Mouse (Mus musculus) hindbrain, embryonic 11.5 days (tissue): ENCODE results near the gene Fars2. TPM values are rescaled to one million over a fixed set of nuclear protein-coding genes. Genes with fewer than 3 reads are reported as not detected.
A peak's percentile ranks its signal among the peaks of the same experiment; 100 is the strongest.

Source experiments
- ATAC-seq: fragments of 200-750 bp; cut with Nextera tagmentation; 2 replicates; pipeline ENCODE4 v1.8.0; 2017; ENCODE audit warnings: mild to moderate bottlenecking, moderate TSS enrichment, moderate library complexity; ENCODE audit not compliant: low FRiP score
- DNase-seq: peaks from one replicate; pipeline ENCODE4 v3.0.0-alpha.2; 2015; ENCODE audit warnings: low spot score
- H3K27ac ChIP-seq: fragments of 300-500 bp; sonication (generic); 2 replicates; pipeline ENCODE4 v1.5.1; 2014; ENCODE audit warnings: mild to moderate bottlenecking, low read depth, low read length
- H3K27me3 ChIP-seq: fragments of 300-500 bp; sonication (generic); 2 replicates; pipeline ENCODE4 v1.6.1; 2014; ENCODE audit warnings: mild to moderate bottlenecking, low read length, moderate library complexity, mixed read lengths; ENCODE audit not compliant: control insufficient read depth, insufficient read depth
- H3K36me3 ChIP-seq: fragments of 300-500 bp; sonication (generic); 2 replicates; pipeline ENCODE4 v1.6.1; 2014; ENCODE audit warnings: mild to moderate bottlenecking, low read length, moderate library complexity, mixed read lengths; ENCODE audit not compliant: control insufficient read depth, insufficient read depth
- H3K4me1 ChIP-seq: fragments of 300-500 bp; sonication (generic); replicated peaks from 2 replicates; pipeline ENCODE4 v1.6.1; 2014; ENCODE audit warnings: low read length, mixed read lengths; ENCODE audit not compliant: control insufficient read depth, insufficient read depth
- H3K4me2 ChIP-seq: fragments of 300-500 bp; sonication (generic); replicated peaks from 2 replicates; pipeline ENCODE4 v1.6.1; 2014; ENCODE audit warnings: mild to moderate bottlenecking, low read depth, low read length
- H3K4me3 ChIP-seq: fragments of 300-500 bp; sonication (generic); 2 replicates; pipeline ENCODE4 v1.5.1; 2014; ENCODE audit warnings: low read depth, low read length
- H3K9ac ChIP-seq: fragments of 300-500 bp; sonication (generic); 2 replicates; pipeline ENCODE4 v1.6.1; 2014; ENCODE audit warnings: low read depth, low read length
- H3K9me3 ChIP-seq: fragments of 300-500 bp; sonication (generic); 2 replicates; pipeline ENCODE4 v1.6.1; 2016; ENCODE audit warnings: low read length; ENCODE audit not compliant: control insufficient read depth
- WGBS: fragments of 180-500 bp; shearing (Covaris S2); extraction: QIAGEN DNeasy Blood & Tissue Kit; methylation state at CpG from one replicate; pipeline ENCODE4 v1.1.7; 2014; 5-methylcytosine and 5-hydroxymethylcytosine counted together
- polyA plus RNA-seq: library from polyadenylated mRNA; unstranded; fragments of >200 nt; fragmentation: Nextera tagmentation; extraction: Ambion mirVana; gene quantifications from 2 replicates; pipeline ENCODE4 v1.2.1, GENCODE M21; 2014

Fars2 gene
- polyA plus RNA-seq, 1 experiment from 2014 or later, result 31.1 TPM

DNA sequence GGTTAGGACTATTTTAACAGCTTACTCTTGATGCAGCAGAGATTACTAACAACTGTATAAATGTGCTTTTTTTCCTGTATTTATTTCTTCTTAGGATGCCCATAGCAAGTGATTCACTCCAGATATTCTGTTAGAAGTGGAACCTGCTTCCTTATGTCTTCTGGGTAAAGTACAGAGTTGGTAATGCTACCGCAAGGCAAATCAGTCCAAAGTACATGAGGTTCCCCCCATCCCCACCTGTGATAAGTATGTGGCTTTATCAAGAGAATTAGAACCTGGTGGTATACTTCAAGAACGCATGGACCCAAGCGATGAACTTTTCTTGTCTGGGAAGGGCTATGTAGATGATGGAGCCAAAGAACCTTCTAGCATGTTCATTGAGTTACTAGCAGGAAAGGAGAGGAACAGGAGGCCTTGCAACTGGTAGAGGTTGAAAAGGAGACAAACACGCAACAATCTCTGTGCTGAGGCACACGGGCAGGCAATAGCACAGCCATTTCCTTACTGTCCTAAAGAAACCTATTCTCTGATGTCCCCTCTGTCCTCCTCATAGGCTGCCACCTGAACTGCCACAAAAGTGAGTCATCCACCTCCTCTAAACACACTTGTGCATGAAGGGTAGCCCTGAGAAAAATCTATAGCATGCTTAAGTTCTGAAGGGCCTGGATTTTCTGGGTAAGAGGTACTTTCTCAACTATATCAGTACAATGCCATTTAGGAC lies 603.2 kb downstream of the Fars2 start:
- 0 out of 2 replicates have a peak, but pooled peaks cover 4% of the 10 kb centered on the region for H3K4me1 ChIP-seq
- no peak overlapping the region for H3K27ac ChIP-seq
- ATAC-seq, result no peak
- H3K27me3 ChIP-seq, result peaks cover 39% of the 10 kb centered on the region
- 91% methylated on average over 5 of the region's 5 CpGs for WGBS
- H3K9ac ChIP-seq, result no peak overlapping the region
- no peak overlapping the region for H3K4me3 ChIP-seq
- H3K9me3 ChIP-seq, result no peaks in the 10 kb centered on the region
- H3K36me3 ChIP-seq, result no peaks in the 10 kb centered on the region
- no peak for DNase-seq
- H3K4me2 ChIP-seq, result no peak overlapping the region

- Histone ChIP-seq H3K4me3 (no peak overlapping the region), H3K36me3 (no peaks in the 10 kb centered on the region)
Measured at GRCm38 (mm10) chr13:36722309-36722708, 605.1 kb downstream of the Fars2 start.

GRCm38 (mm10) chr13:36723726-36724300 lies 606.6 kb downstream of the Fars2 start:
- ATAC-seq, result 0 out of 2 replicates have a peak, but pooled peaks have one; percentile 10
- Histone ChIP-seq H3K9me3 (no peaks in the 10 kb centered on the region), H3K4me1 (0 out of 2 replicates have a peak, but pooled peaks cover 8% of the 10 kb centered on the region), H3K36me3 (no peaks in the 10 kb centered on the region), H3K27ac (peak overlapping the region; percentile 81), H3K27me3 (peaks cover 61% of the 10 kb centered on the region), H3K4me2 (0 out of 2 replicates have a peak overlapping the region, but pooled peaks have one; percentile 11), H3K9ac (no peak overlapping the region), H3K4me3 (no peak overlapping the region)
- 3% methylated on average over 15 of the region's 15 CpGs for WGBS
- peak; percentile 53 for DNase-seq

More at GRCm38 (mm10) chr13:36722309-36722708, 605.1 kb downstream of the Fars2 start:
- H3K27me3 ChIP-seq, result peaks cover 49% of the 10 kb centered on the region
- no peak overlapping the region for H3K9ac ChIP-seq
- no peak overlapping the region for H3K4me2 ChIP-seq
- DNase-seq (peak; percentile 10), ATAC-seq (no peak)
- H3K27ac ChIP-seq, result no peak overlapping the region
- no peaks in the 10 kb centered on the region for H3K9me3 ChIP-seq
- 0 out of 2 replicates have a peak, but pooled peaks cover 8% of the 10 kb centered on the region for H3K4me1 ChIP-seq

DNA sequence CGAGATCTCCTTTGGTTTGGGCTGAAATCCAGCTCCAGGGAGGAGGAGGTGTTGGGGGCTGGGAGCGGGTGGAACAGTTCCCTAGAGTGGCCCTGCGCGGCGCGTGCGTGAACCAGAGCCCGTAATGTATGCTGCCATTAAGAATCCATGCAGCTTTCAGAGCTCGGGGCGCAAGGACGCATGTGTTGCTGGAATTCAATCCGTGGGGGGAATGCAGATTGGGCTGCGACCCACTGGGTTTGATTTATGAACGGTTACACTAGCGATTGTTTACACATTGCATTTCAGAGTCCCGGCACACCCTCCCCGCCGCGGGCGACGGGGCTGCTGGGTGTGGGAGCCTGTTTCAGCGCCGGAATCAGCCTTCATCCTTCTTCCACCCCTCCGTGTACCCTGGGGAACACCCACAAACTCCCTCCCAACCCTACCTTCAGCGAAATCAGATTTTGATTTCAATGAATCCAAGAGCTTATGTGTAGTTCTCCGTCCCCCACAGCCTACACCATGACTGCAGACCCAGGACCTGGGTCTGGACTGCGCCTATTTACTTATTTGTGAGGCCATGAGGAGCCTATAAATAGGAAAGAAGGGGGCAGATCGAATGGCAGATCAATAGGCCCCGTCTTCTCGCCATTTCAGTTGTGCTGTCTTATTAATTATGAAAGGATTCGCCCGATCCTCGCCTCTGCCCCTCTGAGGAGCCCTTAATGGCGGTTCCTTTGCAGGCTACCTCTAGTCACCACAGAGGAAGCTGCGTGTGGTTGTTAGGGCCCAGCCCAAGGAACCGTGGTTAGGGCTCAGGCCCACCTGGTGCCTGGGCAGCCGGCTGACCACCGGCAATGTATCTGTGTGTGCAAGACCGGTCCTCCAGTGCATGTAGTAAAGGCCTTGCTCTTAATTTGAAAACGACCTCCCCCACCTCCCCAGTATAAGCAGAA lies 607.6 kb downstream of the Fars2 start:
- H3K9me3 ChIP-seq, result no peaks in the 10 kb centered on the region
- ATAC-seq (peak; percentile 76), DNase-seq (peak; percentile 81)
- H3K36me3 ChIP-seq, result no peaks in the 10 kb centered on the region
- H3K4me2 ChIP-seq, result peak overlapping the region; percentile 17
- H3K9ac ChIP-seq, result no peak overlapping the region
- 0 out of 2 replicates have a peak, but pooled peaks cover 8% of the 10 kb centered on the region for H3K4me1 ChIP-seq
- H3K4me3 ChIP-seq, result peak overlapping the region; percentile 19
- H3K27me3 ChIP-seq, result peaks cover 71% of the 10 kb centered on the region
- H3K27ac ChIP-seq, result peak overlapping the region; percentile 81
- WGBS, result under 1% methylated on average over 40 of the region's 40 CpGs

- no peak overlapping the region for H3K4me2 ChIP-seq
- ATAC-seq (no peak), DNase-seq (peak; percentile 56)
- no peak overlapping the region for H3K4me3 ChIP-seq
- H3K27me3 ChIP-seq, result peaks cover 79% of the 10 kb centered on the region
- H3K9ac ChIP-seq, result no peak overlapping the region
- no peaks in the 10 kb centered on the region for H3K9me3 ChIP-seq
- 2% methylated on average over 8 of the region's 8 CpGs for WGBS
- peak overlapping the region; percentile 91 for H3K27ac ChIP-seq
- no peaks in the 10 kb centered on the region for H3K36me3 ChIP-seq
- 0 out of 2 replicates have a peak, but pooled peaks cover 8% of the 10 kb centered on the region for H3K4me1 ChIP-seq
Measured at GRCm38 (mm10) chr13:36725881-36726280, 608.7 kb downstream of the Fars2 start.

GRCm38 (mm10) chr13:36726551-36726950 lies 609.3 kb downstream of the Fars2 start:
- ATAC-seq (no peak), DNase-seq (peak; percentile 73)
- under 1% methylated on average over 24 of the region's 24 CpGs for WGBS
- peaks cover 83% of the 10 kb centered on the region for H3K27me3 ChIP-seq
- H3K36me3 ChIP-seq, result no peaks in the 10 kb centered on the region
- peak overlapping the region; percentile 33 for H3K4me3 ChIP-seq
- H3K4me1 ChIP-seq, result 0 out of 2 replicates have a peak, but pooled peaks cover 8% of the 10 kb centered on the region
- peak overlapping the region; percentile 91 for H3K27ac ChIP-seq
- peak overlapping the region; percentile 58 for H3K9ac ChIP-seq
- H3K4me2 ChIP-seq, result peak overlapping the region; percentile 50
- no peaks in the 10 kb centered on the region for H3K9me3 ChIP-seq

DNA sequence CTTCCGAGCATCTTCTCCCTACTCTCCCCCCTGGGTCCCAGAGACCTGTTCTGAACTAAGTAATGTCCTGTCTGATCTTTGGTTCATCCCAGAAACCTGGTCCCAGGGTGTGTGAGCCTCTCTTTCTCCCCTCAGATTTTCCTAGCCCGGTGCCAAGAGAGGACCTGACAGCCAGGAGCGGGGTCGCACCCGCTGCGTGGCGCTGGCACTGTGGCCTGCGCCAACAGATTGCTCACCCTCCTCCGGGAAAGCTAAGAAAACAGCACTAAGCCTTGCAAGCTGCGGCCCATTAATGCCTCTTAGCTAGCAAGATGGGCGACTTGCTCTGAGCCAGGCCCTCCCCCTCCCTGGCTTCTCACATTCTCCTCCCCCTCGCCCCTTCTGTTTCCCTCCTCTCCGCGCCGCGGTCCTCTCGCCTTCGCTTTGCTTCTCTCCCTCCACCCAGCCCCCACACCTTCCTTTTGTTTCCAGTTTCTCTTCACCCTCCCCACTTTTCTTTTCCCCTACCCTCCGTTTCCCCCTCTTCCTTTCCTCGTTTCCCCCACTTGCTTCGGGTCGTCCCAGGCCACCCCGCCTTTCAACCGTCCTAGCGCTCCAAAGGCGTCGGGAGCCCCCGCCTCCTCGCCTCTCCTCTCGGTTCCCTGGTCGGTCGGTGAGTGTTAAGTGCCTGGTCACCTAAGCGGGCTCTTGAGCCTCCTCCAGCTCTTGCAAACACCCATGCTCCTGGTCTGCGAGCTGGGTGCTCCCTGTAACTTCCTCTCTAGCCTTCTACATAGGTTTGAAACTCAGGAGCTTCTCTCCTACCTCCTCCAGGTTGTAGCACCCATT lies 610.0 kb downstream of the Fars2 start:
- WGBS, result under 1% methylated on average over 34 of the region's 34 CpGs
- no peaks in the 10 kb centered on the region for H3K36me3 ChIP-seq

More for the DNA sequence above, 610.0 kb downstream of the Fars2 start:
- DNase-seq (no peak), ATAC-seq (peak; percentile 38)
- H3K4me1 ChIP-seq, result 0 out of 2 replicates have a peak, but pooled peaks cover 8% of the 10 kb centered on the region
- no peaks in the 10 kb centered on the region for H3K9me3 ChIP-seq
- peak overlapping the region; percentile 91 for H3K27ac ChIP-seq
- H3K4me2 ChIP-seq, result peak overlapping the region; percentile 50
- H3K4me3 ChIP-seq, result peak overlapping the region; percentile 33
- H3K27me3 ChIP-seq, result peaks cover 81% of the 10 kb centered on the region
- H3K9ac ChIP-seq, result peak overlapping the region; percentile 58
